Mouse (Mus musculus) liver, adult (tissue): ENCODE data around the gene Hoxa1.

ENCODE experiments used
- GATA4 ChIP-seq: IDR thresholded peaks from 2 replicates; pipeline ENCODE4 v1.6.1; 2014; ENCODE audit warnings: mild to moderate bottlenecking, low read length; ENCODE audit not compliant: insufficient replicate concordance

The Hoxa1 gene

GRCm38 (mm10) chr6:52157466-52158275 lies 446 bp downstream of the Hoxa1 start:
- TF ChIP-seq GATA4, result no peak

- no peak for TF ChIP-seq GATA4
Observed at GRCm38 (mm10) chr6:52156551-52157200, 1.4 kb downstream of the Hoxa1 start.

- TF ChIP-seq GATA4, result no peak
Observed at GRCm38 (mm10) chr6:52155471-52155870, 2.6 kb downstream of the Hoxa1 start.

GRCm38 (mm10) chr6:52154044-52154443 lies 4.1 kb downstream of the Hoxa1 start:
- TF ChIP-seq GATA4, result no peak

GRCm38 (mm10) chr6:52153270-52153669 lies 4.8 kb downstream of the Hoxa1 start:
- TF ChIP-seq GATA4, result no peak

- no peak for TF ChIP-seq GATA4
Observed at GRCm38 (mm10) chr6:52152226-52153193, 5.6 kb downstream of the Hoxa1 start.

- TF ChIP-seq GATA4, result no peak
Observed at GRCm38 (mm10) chr6:52151571-52151970, 6.5 kb downstream of the Hoxa1 start.

- no peak for TF ChIP-seq GATA4
Observed at GRCm38 (mm10) chr6:52150401-52150966, 7.6 kb downstream of the Hoxa1 start.

GRCm38 (mm10) chr6:52139115-52139514 lies 19.0 kb downstream of the Hoxa1 start:
- no peak for TF ChIP-seq GATA4

GRCm38 (mm10) chr6:52138576-52138975 lies 19.5 kb downstream of the Hoxa1 start:
- no peak for TF ChIP-seq GATA4

GRCm38 (mm10) chr6:52137841-52138535 lies 20.1 kb downstream of the Hoxa1 start:
- no peak for TF ChIP-seq GATA4

- no peak for TF ChIP-seq GATA4
Observed at GRCm38 (mm10) chr6:52123673-52124072, 34.4 kb downstream of the Hoxa1 start.

- no peak for TF ChIP-seq GATA4
Observed at GRCm38 (mm10) chr6:52121173-52121572, 36.9 kb downstream of the Hoxa1 start.

GRCm38 (mm10) chr6:52118903-52119635 lies 39.0 kb downstream of the Hoxa1 start:
- no peak for TF ChIP-seq GATA4
